Mouse (Mus musculus): Measurements from ENCODE around the gene Ugt1a6a.
A peak's percentile ranks its signal among the peaks of the same experiment; 100 is the strongest.
"Not testable (repeated sequence)": the region's sequence is repeated elsewhere in the genome, so short reads cannot be mapped to it uniquely, and the experiment has no call there.

Ugt1a6a gene

DNA sequence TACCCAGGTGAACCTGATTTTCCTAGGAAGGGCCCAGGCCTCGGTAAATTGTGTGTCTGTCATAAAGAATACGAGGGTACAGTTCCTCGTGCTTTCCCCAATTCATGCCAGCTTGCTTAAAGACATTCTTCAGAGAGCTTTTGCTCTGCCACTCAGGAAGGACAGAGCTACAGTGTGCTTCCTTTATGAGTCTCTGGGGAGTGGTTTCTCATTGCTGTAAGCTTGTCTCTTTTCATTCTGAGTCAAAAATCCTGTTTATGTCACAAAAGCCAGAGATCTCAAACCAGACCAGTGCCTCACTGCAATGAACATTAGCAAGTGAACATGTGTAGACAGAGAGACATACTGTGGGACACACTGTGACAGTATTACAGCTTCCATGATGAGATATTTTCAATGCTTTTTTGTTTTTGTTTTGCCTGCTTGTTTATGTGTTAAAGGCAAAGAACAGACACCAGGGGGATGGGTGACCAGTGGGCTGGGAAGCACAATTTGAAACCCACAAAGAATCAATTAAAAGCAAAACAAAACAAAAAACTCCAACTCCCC is 627 bp upstream of the Ugt1a6a start:
- DNase-seq (ENCODE audit: low read depth in 1 of 2, low spot score in 2 of 2) = no peak

DNA sequence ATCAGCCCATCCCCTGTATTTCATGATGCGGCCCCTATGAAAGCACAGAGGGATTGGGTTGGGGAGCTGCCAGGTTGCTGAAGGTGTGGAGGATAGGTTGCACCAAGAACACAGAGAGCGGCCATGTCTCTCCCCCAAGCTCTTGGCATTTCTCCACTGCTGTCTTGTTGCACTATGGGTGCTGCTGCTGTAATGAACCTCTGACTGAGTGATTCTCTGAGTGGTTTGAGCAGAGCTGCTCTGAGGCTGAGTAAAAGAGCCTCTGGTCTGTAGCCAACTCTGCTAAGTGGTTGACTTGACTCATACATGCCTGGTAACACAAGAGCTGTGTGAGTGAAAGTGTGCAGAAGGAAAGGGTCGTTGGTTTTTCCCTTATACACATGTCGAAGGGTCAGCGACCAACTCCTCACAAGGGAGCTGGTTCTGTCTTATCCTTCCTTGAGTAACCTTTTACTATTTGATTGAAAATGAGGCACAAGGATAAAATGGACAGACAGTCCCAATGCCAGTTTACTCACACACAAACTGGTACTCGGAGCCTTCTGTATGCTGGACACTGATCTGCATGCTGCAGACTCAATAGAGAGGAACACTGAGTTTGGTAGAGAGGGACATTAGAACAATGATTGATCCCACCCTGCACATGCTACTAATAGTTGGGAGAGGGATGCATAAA is 758 bp downstream of the Ugt1a6a start:
- DNase-seq (ENCODE audit: low read depth in 1 of 2, low spot score in 2 of 2) = not testable (repeated sequence)

DNA sequence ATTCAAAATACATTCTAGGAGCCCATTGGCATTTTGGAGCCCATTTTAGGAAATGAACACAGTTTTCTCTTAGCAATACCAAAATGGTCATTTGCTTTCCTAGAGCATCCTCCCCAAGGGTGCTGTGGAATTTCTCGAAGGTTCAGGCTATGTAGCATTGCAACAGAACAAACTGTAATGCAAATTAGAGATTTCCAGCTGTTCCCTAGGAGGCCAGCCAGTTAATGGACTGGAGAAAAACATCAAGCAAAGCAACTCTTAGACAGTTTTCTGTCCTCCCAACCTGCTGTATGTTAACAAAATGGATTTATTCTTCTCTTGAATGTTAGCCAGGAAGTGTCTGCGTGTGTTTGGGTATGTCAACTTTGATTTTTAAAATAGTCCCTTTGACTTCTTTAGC is 2.0 kb downstream of the Ugt1a6a start:
- no peak for DNase-seq (ENCODE audit: low read depth in 1 of 2, low spot score in 2 of 2)

DNA sequence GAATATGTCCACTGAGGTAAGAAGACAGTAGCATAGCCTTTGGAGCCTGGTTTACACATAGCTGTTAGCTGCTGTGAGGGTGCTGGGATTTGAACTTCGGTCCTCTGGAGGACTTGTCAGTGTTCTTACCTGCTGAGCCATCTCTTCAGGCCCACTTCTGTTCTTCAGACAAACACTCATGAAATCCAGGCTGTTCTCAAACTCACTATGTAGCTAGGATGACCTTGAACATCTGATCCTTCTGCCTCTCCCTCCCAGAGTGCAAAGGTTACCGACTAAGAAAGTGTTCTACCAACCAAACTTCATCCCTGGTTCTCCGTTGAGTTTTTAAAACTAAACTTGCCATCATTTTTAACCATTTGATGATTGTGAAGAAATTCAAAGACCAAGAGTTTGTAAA is 2.7 kb downstream of the Ugt1a6a start:
- no peak for DNase-seq (ENCODE audit: low read depth in 1 of 2, low spot score in 2 of 2)

DNA sequence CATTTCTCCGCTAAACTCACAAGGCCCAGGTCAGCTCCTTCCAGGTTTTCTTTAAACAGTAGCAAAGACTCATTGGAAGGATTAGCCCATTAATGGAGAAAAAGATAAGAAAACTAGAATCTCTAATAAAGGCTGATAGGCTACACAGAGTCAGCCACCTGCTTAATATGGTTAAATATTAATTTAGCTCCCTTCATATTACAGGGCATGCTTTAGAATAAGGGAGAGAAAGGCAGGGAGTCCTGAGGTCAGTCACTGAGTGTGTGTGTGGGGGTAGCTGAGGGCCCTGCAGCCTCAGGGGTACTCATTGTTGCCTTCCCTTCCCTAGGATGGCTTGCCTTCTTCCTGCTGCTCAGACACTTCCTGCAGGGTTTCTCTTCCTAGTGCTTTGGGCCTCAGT is 3.5 kb downstream of the Ugt1a6a start:
- no peak for DNase-seq (ENCODE audit: low read depth in 1 of 2, low spot score in 2 of 2)

DNA sequence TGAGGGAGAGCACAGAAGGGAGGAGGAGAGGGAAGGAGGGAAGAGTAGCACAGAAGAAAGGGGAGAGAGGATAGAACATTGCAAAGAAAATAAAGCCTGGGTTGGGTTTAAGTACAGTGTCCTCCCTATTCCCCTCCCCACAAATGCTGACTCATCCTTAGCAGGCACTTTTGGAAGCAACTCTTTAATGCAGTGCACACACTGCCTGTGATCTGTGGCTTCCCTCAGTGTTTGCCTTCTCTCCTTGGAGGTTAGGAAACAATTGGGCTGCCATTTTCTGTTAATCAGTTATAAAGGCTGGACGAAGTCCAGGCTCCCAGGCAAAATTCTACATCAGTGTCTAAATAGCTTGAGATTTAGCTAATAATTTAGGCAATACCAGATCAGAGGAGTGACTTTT is 5.9 kb downstream of the Ugt1a6a start:
- not testable (repeated sequence) for DNase-seq (ENCODE audit: low read depth in 1 of 2, low spot score in 2 of 2)

DNA sequence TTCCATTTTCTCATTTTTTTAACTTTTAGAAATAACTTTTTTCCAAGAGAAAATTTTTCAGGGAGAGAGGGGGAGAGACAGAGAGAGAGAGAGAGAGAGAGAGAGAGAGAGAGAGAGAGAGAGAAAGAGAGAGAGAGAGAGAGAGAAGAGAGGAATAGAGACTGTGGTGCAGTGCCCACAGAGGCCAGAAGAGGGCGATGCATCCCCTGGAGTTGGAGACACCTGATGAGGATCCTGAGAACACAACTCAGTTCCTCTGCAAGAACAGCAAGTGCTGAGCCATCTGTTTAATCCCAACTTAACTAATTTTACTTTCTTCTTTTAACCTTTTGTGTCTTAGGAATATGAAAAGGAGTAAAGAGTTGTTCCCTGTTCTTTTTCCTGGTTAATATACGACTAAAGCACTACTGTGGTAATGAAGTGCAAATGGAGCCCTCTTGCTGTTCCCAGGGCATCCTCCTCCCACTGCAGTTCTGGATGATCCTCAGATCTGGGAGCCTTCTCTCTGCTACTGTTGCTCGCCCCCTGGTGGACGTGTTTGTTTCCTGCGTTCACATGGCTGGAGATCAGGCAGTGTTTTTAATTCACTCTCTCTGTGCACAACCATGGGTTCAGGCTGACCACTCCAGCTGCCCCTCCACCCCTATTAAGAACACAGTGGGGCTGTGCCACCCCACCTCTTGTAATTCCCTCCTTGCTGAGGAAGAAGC is 9.5 kb downstream of the Ugt1a6a start:
- DNase-seq (ENCODE audit: low read depth in 1 of 2, low spot score in 2 of 2) = not testable (repeated sequence)

DNA sequence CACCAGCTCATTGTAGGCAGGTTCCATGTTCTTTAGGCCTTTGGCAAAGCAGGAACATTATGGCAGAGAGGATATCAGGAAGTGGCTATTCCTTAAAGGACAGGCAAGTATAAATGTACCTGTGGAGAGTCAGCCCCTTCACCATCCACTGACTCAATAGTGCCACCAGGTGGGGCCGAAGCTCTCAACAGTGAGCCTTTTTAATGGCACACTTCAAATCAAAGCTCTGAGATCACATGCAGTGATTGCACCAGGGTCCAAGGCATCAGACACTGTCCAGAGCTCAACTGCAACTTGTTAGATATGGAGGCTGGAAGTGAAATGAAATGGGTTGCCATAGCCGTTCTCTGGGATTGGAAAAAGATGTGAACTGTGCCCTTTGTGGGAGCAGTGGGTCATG is 10.7 kb downstream of the Ugt1a6a start:
- not testable (repeated sequence) for DNase-seq (ENCODE audit: low read depth in 1 of 2, low spot score in 2 of 2)

DNA sequence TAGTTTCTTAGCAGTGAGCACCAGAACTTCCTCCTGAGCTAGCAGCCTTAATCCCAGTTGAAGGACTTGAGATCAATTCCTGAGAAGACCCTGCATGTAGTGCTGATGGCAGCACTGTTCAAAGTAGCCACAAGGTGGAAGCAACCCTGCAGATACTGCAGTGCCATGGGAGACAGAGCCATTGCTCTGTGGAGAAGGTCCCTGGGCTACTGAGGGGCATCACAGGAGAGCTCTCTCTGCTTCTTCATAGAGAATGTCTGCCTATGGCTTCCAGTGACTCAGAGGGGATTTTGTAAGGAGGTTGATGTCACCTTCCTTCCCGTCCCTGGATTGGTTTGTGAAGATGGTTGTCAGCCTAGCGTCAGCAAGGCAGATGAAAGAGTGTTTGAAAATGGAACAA is 15.5 kb downstream of the Ugt1a6a start:
- not testable (repeated sequence) for DNase-seq (ENCODE audit: low read depth in 1 of 2, low spot score in 2 of 2)

DNA sequence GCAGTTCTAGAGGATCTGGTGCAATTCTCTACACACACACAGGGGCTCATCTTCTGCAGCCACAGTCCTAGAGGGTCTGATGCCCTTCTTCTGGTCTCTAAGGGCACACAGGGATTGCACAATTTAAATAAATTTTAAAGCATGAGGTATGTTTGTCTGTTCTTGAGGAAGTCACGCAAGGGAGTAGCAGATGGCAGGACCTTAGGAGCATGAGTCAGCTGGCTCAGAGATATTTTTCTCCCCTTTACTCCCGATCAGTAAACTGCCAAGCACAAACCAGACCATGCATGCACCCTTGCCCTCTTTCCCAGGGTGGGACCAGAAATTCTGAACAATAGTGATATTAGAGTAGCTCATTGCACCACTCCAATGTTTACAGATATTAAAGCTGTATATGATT is 23.8 kb downstream of the Ugt1a6a start:
- no peak for DNase-seq (ENCODE audit: low read depth in 1 of 2, low spot score in 2 of 2)

DNA sequence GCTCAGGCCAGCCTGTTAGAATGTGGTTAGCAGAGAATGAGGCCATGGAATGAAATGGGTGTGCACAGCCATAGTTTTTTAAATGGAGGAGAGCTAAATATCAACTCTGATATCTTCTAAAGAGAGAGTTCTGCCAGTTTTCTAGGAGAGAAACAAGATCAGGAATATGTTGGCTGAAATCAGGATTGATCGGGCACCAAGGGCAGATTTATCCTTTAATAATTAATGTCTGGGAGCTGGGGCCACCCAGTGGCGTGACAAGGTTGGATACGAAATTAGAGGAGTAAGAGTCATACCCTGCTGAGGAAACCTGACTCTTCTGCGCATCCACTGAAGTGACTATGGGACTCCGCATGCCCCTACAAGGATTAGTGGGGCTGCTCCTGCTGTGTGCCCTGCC is 31.1 kb downstream of the Ugt1a6a start, which contains the start of gene Ugt1a5:
Gene Ugt1a5, plus strand, starts transcription at position 302 of the 400 bp plus-strand sequence.
- DNase-seq (ENCODE audit: low read depth in 1 of 2, low spot score in 2 of 2) = no peak

DNA sequence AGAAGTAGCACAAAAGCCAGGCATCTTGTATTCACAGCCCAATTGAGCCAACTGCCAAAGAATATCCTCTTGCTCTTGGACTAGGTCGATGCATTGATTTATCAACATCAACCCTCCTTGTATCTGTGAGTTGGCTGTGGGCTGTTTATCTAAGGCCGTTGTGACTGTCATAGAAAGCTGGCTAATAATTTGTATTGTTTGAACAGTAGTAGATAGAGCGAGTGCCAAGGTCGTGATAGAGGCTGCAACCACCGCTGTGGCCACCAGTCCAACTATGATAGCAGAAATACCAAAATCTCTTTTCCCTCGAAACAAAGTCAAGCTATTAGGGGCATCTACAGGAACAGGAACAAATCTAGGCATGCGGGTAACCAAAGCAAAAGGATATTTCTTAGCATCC is 37.6 kb downstream of the Ugt1a6a start:
- DNase-seq (ENCODE audit: low read depth in 1 of 2, low spot score in 2 of 2) = not testable (repeated sequence)

DNA sequence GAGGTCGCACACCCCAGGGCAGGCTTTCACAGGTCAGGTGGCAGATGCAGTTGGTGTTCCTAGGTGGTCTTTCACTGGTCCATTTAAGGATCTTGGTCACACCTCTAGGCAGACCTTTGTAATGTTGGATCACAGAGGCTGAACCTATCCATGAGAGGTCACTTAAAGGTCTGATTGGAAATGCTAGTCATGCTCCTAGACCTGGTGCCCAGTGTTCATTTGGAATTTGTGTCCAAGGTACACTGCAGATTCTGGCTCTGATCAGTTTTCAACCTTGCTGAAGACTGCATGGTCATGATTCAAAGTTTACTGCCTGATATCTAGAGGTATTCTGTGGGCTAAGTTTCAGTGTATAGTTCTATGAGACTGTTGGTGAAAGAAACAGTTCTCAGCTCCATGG is 45.0 kb downstream of the Ugt1a6a start:
- no peak for DNase-seq (ENCODE audit: low read depth in 1 of 2, low spot score in 2 of 2)

DNA sequence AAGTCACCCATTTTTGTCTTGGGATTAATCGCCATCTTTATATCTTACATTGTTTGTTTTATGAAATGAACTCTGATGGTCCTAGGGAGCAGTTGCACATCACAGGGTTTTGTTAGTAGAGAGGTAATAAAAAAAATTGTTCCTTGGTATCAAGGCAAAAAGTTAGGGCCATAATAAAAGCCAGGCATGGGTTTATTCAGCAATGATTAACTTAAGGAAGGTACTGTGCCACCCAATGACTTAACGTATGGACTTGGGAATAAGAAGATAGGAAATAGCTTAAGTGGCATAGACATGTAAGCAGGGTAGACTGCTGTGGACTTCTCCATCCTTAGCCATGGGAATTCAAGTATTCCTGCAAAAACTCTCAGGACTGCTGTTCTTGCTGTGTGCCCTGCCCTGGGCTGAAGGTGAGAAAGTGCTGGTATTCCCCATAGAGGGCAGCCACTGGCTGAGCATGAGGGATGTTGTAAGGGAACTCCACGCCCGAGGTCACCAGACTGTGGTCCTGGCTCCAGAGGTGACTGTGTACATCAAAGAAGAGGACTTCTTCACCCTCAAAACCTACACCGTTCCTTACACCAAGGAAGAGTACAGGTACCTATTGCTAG is 51.8 kb downstream of the Ugt1a6a start:
- no peak for DNase-seq (ENCODE audit: low read depth in 1 of 2, low spot score in 2 of 2)

DNA sequence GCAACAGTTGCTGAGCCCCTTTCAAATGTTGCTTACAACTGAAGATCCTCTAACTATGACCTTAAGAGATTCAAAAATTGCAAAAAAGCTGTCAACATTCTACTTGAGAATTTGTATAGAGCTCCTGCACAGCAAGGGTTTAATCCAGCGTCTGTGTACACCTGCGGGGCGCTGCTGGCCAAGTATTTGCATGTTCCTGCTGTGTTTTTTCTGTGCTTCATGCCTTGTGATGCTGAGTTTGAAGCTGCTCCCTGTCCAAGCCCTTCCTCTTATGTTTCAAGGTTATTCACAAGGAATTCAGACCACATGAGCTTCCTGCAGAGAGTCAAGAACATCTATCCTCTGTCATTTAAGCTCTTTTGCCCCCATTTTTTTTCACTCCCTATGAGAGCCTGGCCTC is 57.5 kb downstream of the Ugt1a6a start:
- DNase-seq (ENCODE audit: low read depth in 1 of 2, low spot score in 2 of 2) = no peak

DNA sequence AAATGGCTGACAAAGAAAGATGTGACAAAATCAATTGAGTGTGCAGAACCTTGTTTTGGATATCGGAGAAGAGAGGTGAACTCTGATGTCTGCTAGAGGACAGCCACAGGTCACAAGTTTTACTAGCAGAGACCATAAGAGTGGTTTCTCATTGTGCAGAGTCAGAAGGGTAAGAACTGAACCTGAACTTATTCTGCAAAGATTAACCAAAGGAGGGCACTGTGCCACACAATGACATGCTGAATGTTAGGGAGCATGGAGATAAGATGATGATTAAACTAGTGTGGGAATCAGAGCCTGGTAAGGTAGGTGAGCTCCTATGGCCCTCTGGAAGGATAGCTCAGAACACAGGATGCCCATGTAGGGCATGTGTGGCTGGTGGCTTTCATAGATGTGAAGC is 61.1 kb downstream of the Ugt1a6a start:
- no peak for DNase-seq (ENCODE audit: low read depth in 1 of 2, low spot score in 2 of 2)

DNA sequence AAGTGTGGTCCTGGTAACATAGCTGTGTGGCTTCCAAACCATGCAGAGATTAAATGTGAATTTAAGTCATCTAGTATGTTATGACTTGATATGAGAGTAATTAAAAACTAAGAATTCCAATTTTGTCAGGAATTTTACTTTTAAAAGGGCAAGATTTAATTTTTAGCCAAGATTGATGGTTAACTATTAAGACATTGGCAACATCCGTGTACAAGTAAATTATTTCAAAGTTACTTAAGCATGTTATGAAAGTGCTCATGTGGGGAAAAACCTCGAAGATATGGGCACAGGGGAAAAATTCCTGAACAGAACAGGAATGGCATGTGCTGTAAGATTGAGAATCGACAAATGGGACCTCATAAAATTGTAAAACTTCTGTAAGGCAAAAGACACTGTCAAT is 62.8 kb downstream of the Ugt1a6a start:
- no peak for DNase-seq (ENCODE audit: low read depth in 1 of 2, low spot score in 2 of 2)

DNA sequence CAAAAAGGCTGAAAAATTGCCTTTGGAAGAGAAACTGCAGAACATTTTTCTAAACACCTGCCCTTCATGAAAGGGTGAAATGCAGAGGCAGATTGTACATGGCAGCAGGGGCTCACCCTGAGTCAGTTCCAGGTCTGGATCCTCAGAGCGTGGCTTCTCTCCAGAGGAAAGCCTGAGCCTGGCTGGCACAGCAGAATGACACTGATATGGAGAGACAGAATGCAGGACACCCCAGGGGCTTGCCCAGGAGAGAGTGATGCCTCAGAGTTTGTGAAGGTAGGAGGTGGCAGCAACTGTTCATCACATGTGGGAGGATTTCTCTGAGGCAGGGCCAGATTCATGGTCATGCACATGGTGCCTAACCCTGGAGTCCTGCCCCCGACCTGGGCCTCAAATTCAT is 65.4 kb downstream of the Ugt1a6a start:
- DNase-seq (ENCODE audit: low read depth in 1 of 2, low spot score in 2 of 2) = no peak

DNA sequence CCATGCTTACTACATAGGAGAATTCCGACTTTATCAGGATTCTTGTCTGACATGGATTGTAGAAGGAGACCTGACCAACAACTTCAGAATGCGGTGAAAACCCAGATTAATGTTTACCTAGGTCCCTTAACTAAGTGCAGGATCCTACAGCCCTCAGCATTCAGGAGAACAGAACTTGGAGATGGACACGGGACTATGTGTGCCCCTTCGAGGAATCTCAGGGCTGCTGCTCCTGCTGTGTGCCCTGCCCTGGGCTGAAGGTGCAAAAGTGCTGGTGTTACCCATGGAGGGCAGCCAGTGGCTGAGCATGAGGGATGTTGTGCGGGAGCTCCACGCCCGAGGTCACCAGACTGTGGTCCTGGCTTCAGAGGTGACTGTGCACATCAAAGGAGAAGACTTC is 65.8 kb downstream of the Ugt1a6a start, which contains the start of gene Ugt1a2:
Gene Ugt1a2, plus strand, starts transcription at position 146 of the 400 bp plus-strand sequence.
- no peak for DNase-seq (ENCODE audit: low read depth in 1 of 2, low spot score in 2 of 2)

DNA sequence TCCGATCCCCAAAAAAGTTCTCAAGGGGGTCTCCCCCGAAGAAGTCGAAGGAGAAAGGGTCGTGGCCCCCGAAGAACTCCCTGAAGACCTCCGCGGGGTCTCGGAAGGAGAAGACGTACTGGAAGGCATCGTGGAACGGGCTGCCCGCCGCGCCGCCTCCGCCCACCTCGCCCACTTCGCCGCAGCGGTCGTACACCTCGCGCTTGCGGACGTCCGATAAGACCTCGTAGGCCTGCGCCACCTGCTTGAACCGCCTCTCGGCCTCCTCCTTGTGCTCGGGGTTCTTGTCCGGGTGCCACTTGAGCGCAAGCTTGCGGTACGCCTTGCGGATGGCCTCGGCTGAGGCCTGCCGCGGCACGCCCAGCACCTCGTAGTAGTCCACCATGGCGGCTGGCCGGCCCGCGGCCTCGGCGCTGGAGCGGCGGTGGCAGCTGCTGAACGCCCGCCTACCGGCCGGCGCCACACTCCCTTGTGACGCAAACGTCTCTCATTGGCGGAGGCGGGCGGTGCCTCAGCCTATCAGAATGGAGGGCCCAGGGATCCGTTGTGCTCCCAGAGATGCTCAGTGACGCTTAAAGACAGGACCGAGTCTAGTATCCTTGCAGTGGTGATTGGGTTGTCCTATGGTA is 70.8 kb downstream of the Ugt1a6a start, which contains the start of gene Dnajb3:
Gene Dnajb3, minus strand, starts transcription at position 489 of the 629 bp plus-strand sequence.
- DNase-seq (ENCODE audit: low read depth in 1 of 2, low spot score in 2 of 2) = peak in 1 of 2 experiments; percentile 13

DNA sequence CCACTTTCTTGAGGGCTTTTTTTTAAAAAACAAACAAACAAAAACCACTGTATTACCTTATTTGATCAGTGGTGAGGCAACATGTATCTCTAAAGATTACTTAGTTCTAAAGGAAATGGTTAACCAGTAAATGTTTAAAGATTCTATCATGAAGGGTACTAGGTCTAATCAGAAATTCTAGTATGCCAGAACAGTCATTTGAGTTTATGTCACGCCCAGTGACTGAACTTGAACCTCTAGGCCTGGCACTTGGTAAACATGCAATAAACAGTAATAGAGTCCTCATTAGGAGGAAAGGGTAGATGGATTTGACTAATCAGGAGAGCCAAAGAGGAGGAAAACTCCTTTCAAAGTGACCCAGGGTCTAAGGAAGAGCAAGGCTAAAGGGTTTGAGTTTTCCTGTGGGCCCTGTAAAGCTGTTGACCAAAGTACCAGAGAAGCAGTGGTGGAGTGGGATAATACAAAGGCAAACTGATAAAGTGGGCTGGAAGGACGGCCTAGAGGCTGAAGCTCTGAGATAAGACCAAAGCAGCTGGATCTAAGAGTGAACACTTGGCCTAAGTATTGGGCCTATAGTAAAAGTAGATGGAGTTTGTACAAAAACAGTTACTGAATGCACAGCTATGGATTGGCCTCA is 72.4 kb downstream of the Ugt1a6a start:
- DNase-seq (ENCODE audit: low read depth in 1 of 2, low spot score in 2 of 2) = no peak

Data from monocyte, adult 2 months (primary cell).